Mouse (Mus musculus): ENCODE measurements at regions not wholly inside any gene's neighbourhood (a gene's known extent, or its start where the extent isn't known, plus 50 kb on each side); places are given as distances from the start of the nearest gene placed in this dataset.

DNA sequence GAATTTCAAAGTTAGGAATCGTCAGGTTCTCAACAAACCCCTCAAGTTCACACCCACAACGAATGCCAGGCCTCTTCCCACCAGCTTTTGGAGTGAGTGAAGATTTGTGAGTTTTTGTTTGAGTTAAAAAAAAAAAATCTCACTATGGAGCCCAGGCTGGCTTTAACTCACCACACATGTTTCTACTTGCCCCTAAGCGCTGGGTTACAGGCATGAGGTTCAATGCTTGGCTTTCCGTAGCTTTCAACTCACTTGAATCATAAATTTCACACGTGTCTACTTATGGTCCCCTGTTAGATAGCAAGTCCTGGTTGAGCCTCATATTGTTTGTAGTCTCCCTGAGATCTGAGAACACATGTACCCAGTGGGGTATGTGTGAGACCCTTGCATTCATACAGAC, 122.8 kb upstream of the Efna5 start:
- WGBS, result 84% methylated on average over 5 of the region's 5 CpGs

DNA sequence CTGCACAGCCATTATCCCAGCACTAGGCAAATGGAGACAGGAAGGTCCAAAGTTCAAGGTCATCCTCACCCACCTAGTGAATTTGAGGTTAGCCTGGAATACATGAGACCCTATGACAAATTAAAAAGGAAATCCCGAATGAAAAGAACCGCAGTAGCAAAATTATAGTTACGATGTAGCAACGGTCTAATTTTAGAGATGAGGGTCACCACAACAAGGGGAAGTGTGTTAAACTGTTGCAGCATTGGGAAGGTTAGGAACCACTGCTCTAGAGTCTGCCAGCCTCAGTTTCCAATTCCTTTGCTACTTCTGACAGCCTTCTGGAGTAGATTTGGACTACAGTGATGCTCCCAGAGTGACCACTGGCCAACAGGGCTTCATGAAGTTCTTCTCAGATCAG, 121.6 kb upstream of the Efna5 start:
- H3K9me3 ChIP-seq (ENCODE audit: control insufficient read depth, low read length), result no peaks in the 10 kb centered on the region
- H3K27me3 ChIP-seq (replicated peaks; ENCODE audit: control insufficient read depth, insufficient read depth, low read length), result no peaks in the 10 kb centered on the region
- H3K4me2 ChIP-seq (ENCODE audit: low read length), result no peak overlapping the region
- no peak overlapping the region for H3K4me3 ChIP-seq (replicated peaks; ENCODE audit: low read length)
- H3K4me1 ChIP-seq (replicated peaks; ENCODE audit: control insufficient read depth, insufficient read depth, low read length), result no peaks in the 10 kb centered on the region
- 96% methylated on average over 4 of the region's 4 CpGs for WGBS
- H3K36me3 ChIP-seq (ENCODE audit: control insufficient read depth, insufficient read depth), result no peaks in the 10 kb centered on the region
- no peak overlapping the region for H3K27ac ChIP-seq (ENCODE audit: low read length)
- ATAC-seq, result no peak
- no peak overlapping the region for H3K9ac ChIP-seq (replicated peaks; ENCODE audit: low read depth, low read length)

More for the DNA sequence above, 122.8 kb upstream of the Efna5 start:
- ATAC-seq, result no peak
- Histone ChIP-seq H3K27ac (ENCODE audit: low read length) (no peak overlapping the region), H3K36me3 (ENCODE audit: control insufficient read depth, insufficient read depth) (no peaks in the 10 kb centered on the region), H3K4me1 (replicated peaks; ENCODE audit: control insufficient read depth, insufficient read depth, low read length) (0 out of 2 replicates have a peak, but pooled peaks cover 2% of the 10 kb centered on the region), H3K9ac (replicated peaks; ENCODE audit: low read depth, low read length) (no peak overlapping the region), H3K4me2 (ENCODE audit: low read length) (no peak overlapping the region), H3K27me3 (replicated peaks; ENCODE audit: control insufficient read depth, insufficient read depth, low read length) (no peaks in the 10 kb centered on the region), H3K9me3 (ENCODE audit: control insufficient read depth, low read length) (no peaks in the 10 kb centered on the region), H3K4me3 (replicated peaks; ENCODE audit: low read length) (no peak overlapping the region)

DNA sequence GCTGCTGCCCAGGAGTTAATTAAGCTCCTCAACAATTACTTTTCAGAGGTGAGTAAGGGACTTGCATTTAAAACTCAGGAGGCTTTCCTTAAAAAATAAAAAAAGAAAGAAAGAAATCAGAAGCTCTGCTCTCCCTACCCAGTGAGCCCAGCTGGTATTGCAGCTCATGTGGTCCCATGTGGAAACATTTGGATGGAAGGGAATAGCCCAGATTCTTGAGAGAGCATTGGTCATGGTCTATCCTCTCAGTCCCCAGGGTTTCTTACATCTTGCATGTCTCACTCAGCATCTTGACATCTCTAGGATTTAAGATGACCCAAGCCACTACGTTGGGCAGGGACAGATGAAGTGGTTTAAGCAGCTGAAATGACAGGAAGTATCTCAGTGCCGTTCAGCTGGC, 120.8 kb upstream of the Efna5 start:
- no peaks in the 10 kb centered on the region for H3K4me1 ChIP-seq (replicated peaks; ENCODE audit: control insufficient read depth, insufficient read depth, low read length)
- no peaks in the 10 kb centered on the region for H3K36me3 ChIP-seq (ENCODE audit: control insufficient read depth, insufficient read depth)
- no peak overlapping the region for H3K9ac ChIP-seq (replicated peaks; ENCODE audit: low read depth, low read length)
- H3K4me3 ChIP-seq (replicated peaks; ENCODE audit: low read length), result no peak overlapping the region
- ATAC-seq, result no peak
- no peak overlapping the region for H3K27ac ChIP-seq (ENCODE audit: low read length)
- H3K9me3 ChIP-seq (ENCODE audit: control insufficient read depth, low read length), result no peaks in the 10 kb centered on the region
- WGBS, result 72% methylated on average over 2 of the region's 2 CpGs
- no peak overlapping the region for H3K4me2 ChIP-seq (ENCODE audit: low read length)
- no peaks in the 10 kb centered on the region for H3K27me3 ChIP-seq (replicated peaks; ENCODE audit: control insufficient read depth, insufficient read depth, low read length)

DNA sequence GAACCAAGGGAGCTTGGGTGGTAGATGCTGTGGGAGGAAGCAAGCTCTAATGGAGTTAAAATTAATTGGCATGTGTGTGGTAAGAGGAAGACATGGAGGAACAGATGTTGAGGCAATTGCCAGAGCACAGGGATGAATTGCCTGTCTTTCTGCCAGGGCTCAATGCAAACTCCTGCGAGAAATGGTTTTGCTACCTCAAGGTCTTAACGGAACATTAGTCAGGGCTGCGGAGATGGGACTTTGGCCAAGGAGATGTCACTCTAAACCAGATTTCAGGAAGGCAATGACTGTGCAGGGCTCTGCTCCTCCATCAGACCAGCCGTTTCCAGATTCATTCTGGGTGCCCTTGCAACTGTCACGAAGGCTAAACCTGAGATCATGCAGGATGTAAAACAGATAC, 116.6 kb upstream of the Efna5 start:
- Histone ChIP-seq H3K36me3 (ENCODE audit: control insufficient read depth, insufficient read depth) (no peaks in the 10 kb centered on the region), H3K9ac (replicated peaks; ENCODE audit: low read depth, low read length) (no peak overlapping the region), H3K27me3 (replicated peaks; ENCODE audit: control insufficient read depth, insufficient read depth, low read length) (no peaks in the 10 kb centered on the region), H3K4me2 (ENCODE audit: low read length) (no peak overlapping the region), H3K27ac (ENCODE audit: low read length) (no peak overlapping the region), H3K4me1 (replicated peaks; ENCODE audit: control insufficient read depth, insufficient read depth, low read length) (no peaks in the 10 kb centered on the region), H3K9me3 (ENCODE audit: control insufficient read depth, low read length) (no peaks in the 10 kb centered on the region), H3K4me3 (replicated peaks; ENCODE audit: low read length) (no peak overlapping the region)
- ATAC-seq, result no peak
- WGBS, result 65% methylated on average over 5 of the region's 5 CpGs

DNA sequence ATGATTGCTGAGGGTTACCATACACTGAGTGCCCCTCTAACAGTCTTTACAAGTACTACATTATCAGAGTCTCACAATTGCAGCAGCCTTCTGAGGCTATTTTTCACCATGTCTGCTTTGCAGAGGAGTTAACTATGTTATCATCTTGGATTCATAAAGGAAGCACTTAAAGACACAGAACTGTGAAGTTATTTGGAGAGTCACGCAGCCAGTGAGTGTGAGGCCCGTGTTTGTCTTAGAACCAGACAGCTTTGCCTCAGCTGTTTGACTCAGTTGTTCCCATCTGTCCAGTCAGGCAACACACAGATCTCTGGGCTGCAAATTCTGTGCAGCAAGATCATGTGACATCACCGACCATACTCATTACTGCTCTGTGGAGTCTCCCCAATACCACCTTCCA, 114.2 kb upstream of the Efna5 start:
- 88% methylated on average over 3 of the region's 3 CpGs for WGBS
- no peak overlapping the region for H3K9ac ChIP-seq (replicated peaks; ENCODE audit: low read depth, low read length)
- H3K36me3 ChIP-seq (ENCODE audit: control insufficient read depth, insufficient read depth), result no peaks in the 10 kb centered on the region
- no peaks in the 10 kb centered on the region for H3K9me3 ChIP-seq (ENCODE audit: control insufficient read depth, low read length)
- H3K4me3 ChIP-seq (replicated peaks; ENCODE audit: low read length), result no peak overlapping the region
- no peaks in the 10 kb centered on the region for H3K4me1 ChIP-seq (replicated peaks; ENCODE audit: control insufficient read depth, insufficient read depth, low read length)
- no peak overlapping the region for H3K27ac ChIP-seq (ENCODE audit: low read length)
- no peak overlapping the region for H3K4me2 ChIP-seq (ENCODE audit: low read length)
- ATAC-seq, result no peak
- no peaks in the 10 kb centered on the region for H3K27me3 ChIP-seq (replicated peaks; ENCODE audit: control insufficient read depth, insufficient read depth, low read length)

DNA sequence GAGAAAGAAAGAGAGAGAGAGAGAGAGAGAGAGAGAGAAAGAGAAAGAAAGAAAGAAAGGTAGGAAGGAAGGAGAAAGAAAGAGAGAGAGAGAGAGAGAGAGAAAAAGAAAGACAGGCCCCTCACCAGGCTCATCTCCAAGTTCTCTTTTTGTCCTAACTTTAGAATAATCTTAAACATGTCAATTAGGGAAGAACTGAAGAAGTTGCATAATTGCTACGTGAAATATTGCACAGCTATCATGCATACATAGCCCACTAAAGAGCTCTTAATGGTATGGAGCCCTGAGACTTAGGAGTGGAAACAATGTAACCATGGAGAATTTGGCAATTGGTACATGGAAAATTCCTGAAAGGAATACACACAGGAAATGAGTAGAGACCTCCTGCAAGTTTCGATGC, 111.9 kb upstream of the Efna5 start:
- WGBS, result 86% methylated on average over 2 of the region's 2 CpGs
- H3K4me3 ChIP-seq (replicated peaks; ENCODE audit: low read length), result no peak overlapping the region
- no peak for ATAC-seq
- no peaks in the 10 kb centered on the region for H3K9me3 ChIP-seq (ENCODE audit: control insufficient read depth, low read length)
- H3K27ac ChIP-seq (ENCODE audit: low read length), result no peak overlapping the region
- H3K4me2 ChIP-seq (ENCODE audit: low read length), result no peak overlapping the region
- H3K36me3 ChIP-seq (ENCODE audit: control insufficient read depth, insufficient read depth), result no peaks in the 10 kb centered on the region
- no peak overlapping the region for H3K9ac ChIP-seq (replicated peaks; ENCODE audit: low read depth, low read length)
- H3K27me3 ChIP-seq (replicated peaks; ENCODE audit: control insufficient read depth, insufficient read depth, low read length), result no peaks in the 10 kb centered on the region
- no peaks in the 10 kb centered on the region for H3K4me1 ChIP-seq (replicated peaks; ENCODE audit: control insufficient read depth, insufficient read depth, low read length)

DNA sequence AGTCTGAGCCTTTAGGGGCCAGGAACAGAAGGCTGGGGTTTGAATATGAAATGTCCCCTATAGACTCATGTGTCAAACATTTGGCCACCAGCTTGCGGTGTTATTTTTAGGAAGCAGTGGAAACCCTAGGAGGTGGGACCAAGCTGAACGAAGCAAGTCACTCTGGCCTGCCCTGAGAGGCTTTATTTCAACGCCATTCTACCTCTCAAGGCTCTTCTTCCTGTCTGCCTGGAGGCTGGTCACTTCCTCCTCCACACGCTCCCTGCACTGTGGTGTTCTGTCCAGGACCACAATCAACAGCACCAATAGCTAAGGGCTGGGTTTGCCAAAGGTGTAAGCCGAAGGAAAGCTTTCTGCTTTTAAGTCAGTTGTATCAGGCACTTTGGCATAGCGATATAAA, 105.2 kb upstream of the Efna5 start:
- no peaks in the 10 kb centered on the region for H3K9me3 ChIP-seq (ENCODE audit: control insufficient read depth, low read length)
- WGBS, result 89% methylated on average over 6 of the region's 6 CpGs

DNA sequence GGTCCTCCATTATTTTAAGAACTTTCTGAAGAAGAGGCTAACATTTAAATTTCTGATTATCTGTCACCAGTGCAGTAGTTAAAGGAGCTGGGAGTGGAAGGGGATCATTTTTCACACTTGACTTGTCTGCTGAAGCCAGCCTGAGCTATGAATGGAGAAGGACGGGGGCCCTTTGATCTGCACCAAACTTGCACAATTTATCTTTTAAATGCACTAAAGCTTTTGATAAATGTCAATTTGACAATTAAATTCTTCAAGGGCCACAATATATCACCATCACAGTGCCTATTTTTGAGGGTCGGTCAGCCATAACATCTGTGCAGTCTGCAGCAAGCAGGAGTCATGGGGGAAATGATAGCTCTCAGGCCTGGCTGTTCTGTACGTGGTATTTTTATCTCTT, 99.2 kb upstream of the Efna5 start:
- no peak overlapping the region for H3K4me2 ChIP-seq (ENCODE audit: low read length)
- H3K9me3 ChIP-seq (ENCODE audit: control insufficient read depth, low read length), result no peaks in the 10 kb centered on the region
- H3K27me3 ChIP-seq (replicated peaks; ENCODE audit: control insufficient read depth, insufficient read depth, low read length), result no peaks in the 10 kb centered on the region
- H3K36me3 ChIP-seq (ENCODE audit: control insufficient read depth, insufficient read depth), result no peaks in the 10 kb centered on the region
- H3K9ac ChIP-seq (replicated peaks; ENCODE audit: low read depth, low read length), result no peak overlapping the region
- WGBS, result 25% methylated on average over 3 of the region's 3 CpGs
- H3K27ac ChIP-seq (ENCODE audit: low read length), result no peak overlapping the region
- ATAC-seq, result no peak
- H3K4me3 ChIP-seq (replicated peaks; ENCODE audit: low read length), result no peak overlapping the region
- H3K4me1 ChIP-seq (replicated peaks; ENCODE audit: control insufficient read depth, insufficient read depth, low read length), result no peaks in the 10 kb centered on the region

More for the DNA sequence above, 105.2 kb upstream of the Efna5 start:
- no peak overlapping the region for H3K4me2 ChIP-seq (ENCODE audit: low read length)
- no peak for ATAC-seq
- no peak overlapping the region for H3K27ac ChIP-seq (ENCODE audit: low read length)
- H3K36me3 ChIP-seq (ENCODE audit: control insufficient read depth, insufficient read depth), result no peaks in the 10 kb centered on the region
- no peaks in the 10 kb centered on the region for H3K4me1 ChIP-seq (replicated peaks; ENCODE audit: control insufficient read depth, insufficient read depth, low read length)
- H3K27me3 ChIP-seq (replicated peaks; ENCODE audit: control insufficient read depth, insufficient read depth, low read length), result no peaks in the 10 kb centered on the region
- H3K4me3 ChIP-seq (replicated peaks; ENCODE audit: low read length), result no peak overlapping the region
- H3K9ac ChIP-seq (replicated peaks; ENCODE audit: low read depth, low read length), result no peak overlapping the region

DNA sequence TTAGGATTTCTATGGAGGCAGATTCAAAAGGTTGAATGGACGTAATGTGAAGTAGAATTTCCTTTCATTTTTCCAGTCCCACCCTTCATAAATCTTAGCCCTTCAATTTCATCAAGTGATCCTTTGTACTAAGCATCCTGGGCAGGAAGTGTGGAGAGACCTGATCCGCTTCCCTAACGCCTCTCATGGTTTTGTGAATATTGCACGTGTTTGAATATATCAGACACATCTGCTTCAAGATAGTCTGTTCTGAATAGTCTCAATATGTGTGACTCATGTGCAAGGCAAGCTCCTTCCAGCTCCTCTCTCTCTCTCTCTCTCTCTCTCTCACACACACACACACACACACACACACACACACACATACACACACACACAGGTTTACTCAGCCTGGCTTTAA, 96.4 kb upstream of the Efna5 start:
- no peak for ATAC-seq
- H3K27ac ChIP-seq (ENCODE audit: low read length), result no peak overlapping the region

DNA sequence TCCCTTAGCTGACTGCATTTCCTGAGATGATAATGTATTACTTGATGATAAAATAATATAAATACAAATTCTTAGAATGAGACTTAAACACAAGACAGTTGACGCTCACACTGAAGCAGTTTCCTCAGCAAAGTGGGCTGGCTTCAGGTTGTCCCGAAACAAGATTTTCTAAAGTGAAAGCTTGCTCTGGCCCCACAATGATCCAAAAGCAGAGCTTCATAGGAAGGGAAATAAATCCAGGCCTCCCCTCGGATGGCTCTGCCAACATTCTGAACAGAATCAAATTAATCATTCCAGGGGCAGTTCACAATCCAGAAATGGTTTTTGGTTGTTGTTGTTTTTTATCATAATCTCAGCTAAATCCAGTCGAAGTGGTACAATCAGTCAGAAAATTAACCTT, 96.0 kb upstream of the Efna5 start:
- Histone ChIP-seq H3K4me2 (ENCODE audit: low read length) (no peak overlapping the region), H3K4me1 (replicated peaks; ENCODE audit: control insufficient read depth, insufficient read depth, low read length) (no peaks in the 10 kb centered on the region), H3K36me3 (ENCODE audit: control insufficient read depth, insufficient read depth) (no peaks in the 10 kb centered on the region), H3K27me3 (replicated peaks; ENCODE audit: control insufficient read depth, insufficient read depth, low read length) (no peaks in the 10 kb centered on the region), H3K9ac (replicated peaks; ENCODE audit: low read depth, low read length) (no peak overlapping the region), H3K9me3 (ENCODE audit: control insufficient read depth, low read length) (no peaks in the 10 kb centered on the region), H3K4me3 (replicated peaks; ENCODE audit: low read length) (no peak overlapping the region), H3K27ac (ENCODE audit: low read length) (no peak overlapping the region)
- 65% methylated on average over 4 of the region's 4 CpGs for WGBS
- ATAC-seq, result no peak

More for the DNA sequence above, 96.4 kb upstream of the Efna5 start:
- Histone ChIP-seq H3K4me3 (replicated peaks; ENCODE audit: low read length) (no peak overlapping the region), H3K9me3 (ENCODE audit: control insufficient read depth, low read length) (no peaks in the 10 kb centered on the region), H3K27me3 (replicated peaks; ENCODE audit: control insufficient read depth, insufficient read depth, low read length) (no peaks in the 10 kb centered on the region), H3K36me3 (ENCODE audit: control insufficient read depth, insufficient read depth) (no peaks in the 10 kb centered on the region), H3K9ac (replicated peaks; ENCODE audit: low read depth, low read length) (no peak overlapping the region), H3K4me2 (ENCODE audit: low read length) (no peak overlapping the region), H3K4me1 (replicated peaks; ENCODE audit: control insufficient read depth, insufficient read depth, low read length) (no peaks in the 10 kb centered on the region)
- 54% methylated on average over 4 of the region's 4 CpGs for WGBS

Measured in forebrain, embryonic 16.5 days (tissue).